Mouse (Mus musculus) brain, embryonic 14.5 days (tissue): Measurements from ENCODE around the gene Tgtp2.

Experiments
- CTCF ChIP-seq: fragments of 200-500 bp; IDR thresholded peaks from 2 replicates; pipeline ENCODE4 v1.5.1; 2012; ENCODE audit warnings: inconsistent platforms, mild to moderate bottlenecking, moderate library complexity, borderline replicate concordance; ENCODE audit not compliant: insufficient read depth, insufficient read length; ENCODE audit errors: extremely low read depth
- POLR2A ChIP-seq: fragments of 200-500 bp; IDR thresholded peaks from 2 replicates; pipeline ENCODE4 v1.6.1; 2012; ENCODE audit warnings: mild to moderate bottlenecking, inconsistent platforms, borderline replicate concordance; ENCODE audit not compliant: poor library complexity, insufficient read depth, insufficient read length, severe bottlenecking; ENCODE audit errors: extremely low read depth

GRCm38 (mm10) chr11:49107650-49108537, 43.9 kb upstream of the Tgtp2 start:
- TF ChIP-seq POLR2A (no peak), CTCF (no peak)
